Mouse (Mus musculus) C2C12 (cell line): Measurements from ENCODE around the gene 1700069L16Rik. TPM values are rescaled to one million over a fixed set of nuclear protein-coding genes. Genes with fewer than 3 reads are reported as not detected.

Source experiments
- H3K27me3 ChIP-seq: one replicate; pipeline ENCODE4 v1.6.1; 2011; ENCODE audit not compliant: control insufficient read depth, insufficient read depth, insufficient read length
- H3K36me3 ChIP-seq: one replicate; pipeline ENCODE4 v1.6.1; 2011; ENCODE audit not compliant: control insufficient read depth, insufficient read depth
- H3K4me3 ChIP-seq: one replicate; pipeline ENCODE4 v1.5.1; 2011; ENCODE audit warnings: mild to moderate bottlenecking, control low read depth; ENCODE audit not compliant: poor library complexity, insufficient read depth, severe bottlenecking
- H3K79me2 ChIP-seq: one replicate; pipeline ENCODE4 v1.6.1; 2011; ENCODE audit not compliant: control insufficient read depth, insufficient read depth
- H3K79me3 ChIP-seq: one replicate; pipeline ENCODE4 v1.6.1; 2011; ENCODE audit warnings: low read depth, control low read depth
- H3ac ChIP-seq: one replicate; pipeline ENCODE3; 2011; ENCODE audit warnings: low read depth; ENCODE audit not compliant: control insufficient read depth, insufficient read length
- CEBPB ChIP-seq: IDR thresholded peaks from one replicate; pipeline ENCODE4 v1.6.1; 2011; ENCODE audit warnings: low read depth, mild to moderate bottlenecking, control low read depth, moderate library complexity
- CTCF ChIP-seq: IDR thresholded peaks from one replicate; pipeline ENCODE4 v1.5.1; 2011; ENCODE audit not compliant: control insufficient read depth, insufficient read depth, insufficient read length
- FOSL1 ChIP-seq: IDR thresholded peaks from one replicate; pipeline ENCODE4 v1.8.0; 2011; ENCODE audit warnings: mild to moderate bottlenecking, low read length; ENCODE audit not compliant: poor library complexity, insufficient read depth, severe bottlenecking
- MAX ChIP-seq: IDR thresholded peaks from one replicate; pipeline ENCODE4 v1.6.1; 2011; ENCODE audit warnings: mild to moderate bottlenecking, control low read depth
- MYOD1 ChIP-seq: IDR thresholded peaks from one replicate; pipeline ENCODE4 v1.6.1; 2011; ENCODE audit warnings: low read depth; ENCODE audit not compliant: control insufficient read depth, insufficient read length
- MYOG ChIP-seq: IDR thresholded peaks from one replicate; pipeline ENCODE4 v1.6.1; 2011; ENCODE audit not compliant: control insufficient read depth, insufficient read length; ENCODE audit errors: extremely low read depth
- USF1 ChIP-seq: IDR thresholded peaks from one replicate; pipeline ENCODE4 v1.6.1; 2011; ENCODE audit warnings: low read depth, mild to moderate bottlenecking, control low read depth, moderate library complexity
- polyA plus RNA-seq: library from polyadenylated mRNA; unstranded; fragments of >200 nt; fragmentation: generic; extraction: Trizol; gene quantifications from one replicate; pipeline ENCODE4 v1.2.1, GENCODE M21; 2012; ENCODE audit warnings: missing spikeins

The 1700069L16Rik gene
- polyA plus RNA-seq, 1 experiment: not detected

DNA sequence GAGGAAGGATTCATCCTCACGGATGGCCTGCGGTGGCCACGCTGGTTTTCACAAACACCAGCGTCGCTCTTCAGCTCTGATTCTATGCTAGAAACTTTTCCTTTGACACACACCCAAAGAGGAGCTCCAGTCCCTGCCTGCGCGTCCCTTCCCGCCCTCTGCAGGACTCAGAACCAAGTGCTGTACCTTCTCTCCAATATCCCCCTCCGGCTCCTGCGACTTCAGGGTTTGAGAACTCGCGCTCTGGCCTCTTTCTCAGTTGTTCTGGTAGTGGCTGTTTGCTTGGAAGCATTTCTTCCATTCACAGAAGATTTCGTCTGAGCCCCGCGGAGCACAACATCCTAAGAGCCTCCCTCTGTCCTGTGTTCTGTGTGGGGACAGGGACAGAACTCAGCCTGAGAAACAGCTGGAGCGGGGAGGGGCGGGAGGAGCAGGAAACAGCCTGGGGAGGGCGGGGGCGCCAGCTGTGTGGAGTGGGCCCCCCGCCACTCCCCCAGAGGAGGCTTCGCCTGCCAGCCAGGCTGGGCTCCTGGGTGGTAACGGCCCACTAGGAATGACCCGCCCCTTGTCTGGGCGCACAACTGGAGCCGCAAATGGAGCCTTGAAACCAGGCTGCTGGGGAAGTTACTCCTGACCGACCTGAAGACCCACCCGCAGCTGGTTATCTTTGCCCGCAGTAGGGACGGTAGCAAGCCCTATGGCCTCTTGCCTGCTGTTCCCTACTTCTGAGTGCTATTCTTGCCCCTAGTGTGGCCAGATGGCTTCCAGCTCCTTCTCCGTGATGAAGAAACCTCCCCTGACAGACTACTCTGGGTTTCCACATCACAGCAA is 74.3 kb downstream of the 1700069L16Rik start, which contains the start of gene Cmklr1:
Cmklr1 (minus strand) TSS at position 392 of the 831 bp plus-strand sequence.
- no peaks in the 10 kb centered on the region for H3K79me2 ChIP-seq
- TF ChIP-seq CTCF (no peak), FOSL1 (no peak), MAX (no peak), CEBPB (no peak), MYOD1 (no peak), MYOG (no peak), USF1 (no peak)
- peaks cover 3% of the 10 kb centered on the region for H3K27me3 ChIP-seq
- no peak within 1 kb of the TSS for H3ac ChIP-seq
- H3K36me3 ChIP-seq: no peaks in the 10 kb centered on the region
- H3K79me3 ChIP-seq: no peaks in the 10 kb centered on the region
- no peak within 1 kb of the TSS for H3K4me3 ChIP-seq

- Histone ChIP-seq H3K79me3 (no peaks in the 10 kb centered on the region), H3K79me2 (no peaks in the 10 kb centered on the region), H3ac (no peak overlapping the region), H3K36me3 (no peaks in the 10 kb centered on the region), H3K27me3 (peaks cover 3% of the 10 kb centered on the region), H3K4me3 (no peak overlapping the region)
- no peak for TF ChIP-seq MYOD1
- no peak for TF ChIP-seq MAX
- TF ChIP-seq CTCF: no peak
- no peak for TF ChIP-seq CEBPB
- no peak for TF ChIP-seq USF1
- TF ChIP-seq FOSL1: no peak
- no peak for TF ChIP-seq MYOG
Observed at GRCm38 (mm10) chr5:113648647-113649211, 75.8 kb downstream of the 1700069L16Rik start.

DNA sequence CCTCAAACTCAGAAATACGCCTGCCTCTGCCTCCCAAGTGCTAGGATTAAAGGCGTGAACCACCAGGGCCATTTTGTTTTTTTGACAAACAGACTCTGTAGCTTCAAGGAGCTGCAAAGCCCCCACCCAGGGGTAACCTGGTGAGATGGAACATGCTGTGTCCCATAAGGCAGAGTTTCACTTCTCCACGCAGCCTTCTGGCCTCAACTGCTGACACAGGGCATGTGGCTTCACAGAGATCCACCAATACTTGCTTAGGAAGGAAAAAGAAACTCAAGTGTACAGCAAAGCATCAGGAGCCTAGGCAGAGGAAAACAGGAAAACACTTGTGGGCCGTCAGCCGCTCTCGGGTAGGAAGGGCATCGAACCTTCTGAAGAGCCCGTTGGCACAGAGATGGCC is 77.4 kb downstream of the 1700069L16Rik start:
- Histone ChIP-seq H3ac (no peak overlapping the region), H3K27me3 (peaks cover 3% of the 10 kb centered on the region), H3K4me3 (no peak overlapping the region), H3K36me3 (no peaks in the 10 kb centered on the region), H3K79me3 (no peaks in the 10 kb centered on the region), H3K79me2 (no peaks in the 10 kb centered on the region)
- TF ChIP-seq MYOD1 (no peak), MYOG (no peak), CEBPB (no peak), CTCF (no peak), USF1 (no peak), MAX (no peak), FOSL1 (no peak)

DNA sequence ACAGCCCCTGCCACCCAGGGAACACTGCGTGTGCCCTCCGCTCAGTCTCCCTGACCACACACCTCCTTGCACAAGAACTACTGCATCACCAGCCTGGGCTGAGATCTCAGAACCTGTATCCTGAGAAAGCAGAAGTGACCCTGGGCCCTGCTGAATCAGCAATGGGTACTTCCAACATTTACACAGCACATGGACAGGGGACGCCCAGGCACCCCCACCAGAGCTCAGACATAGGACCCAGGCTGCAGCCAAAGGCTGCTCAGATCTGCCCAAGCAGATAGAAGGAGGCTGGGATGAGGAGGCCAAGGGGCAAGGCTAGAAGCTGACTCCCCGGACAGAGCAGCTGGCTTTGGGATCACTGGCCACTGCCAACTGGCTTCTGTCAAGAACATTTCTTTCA is 80.1 kb downstream of the 1700069L16Rik start:
- no peaks in the 10 kb centered on the region for H3K79me3 ChIP-seq
- H3K79me2 ChIP-seq: no peaks in the 10 kb centered on the region
- no peaks in the 10 kb centered on the region for H3K27me3 ChIP-seq
- H3ac ChIP-seq: no peak overlapping the region
- TF ChIP-seq CEBPB (no peak), MYOG (no peak), MAX (no peak), USF1 (no peak), MYOD1 (no peak), CTCF (no peak), FOSL1 (no peak)
- H3K4me3 ChIP-seq: no peak overlapping the region
- H3K36me3 ChIP-seq: no peaks in the 10 kb centered on the region

DNA sequence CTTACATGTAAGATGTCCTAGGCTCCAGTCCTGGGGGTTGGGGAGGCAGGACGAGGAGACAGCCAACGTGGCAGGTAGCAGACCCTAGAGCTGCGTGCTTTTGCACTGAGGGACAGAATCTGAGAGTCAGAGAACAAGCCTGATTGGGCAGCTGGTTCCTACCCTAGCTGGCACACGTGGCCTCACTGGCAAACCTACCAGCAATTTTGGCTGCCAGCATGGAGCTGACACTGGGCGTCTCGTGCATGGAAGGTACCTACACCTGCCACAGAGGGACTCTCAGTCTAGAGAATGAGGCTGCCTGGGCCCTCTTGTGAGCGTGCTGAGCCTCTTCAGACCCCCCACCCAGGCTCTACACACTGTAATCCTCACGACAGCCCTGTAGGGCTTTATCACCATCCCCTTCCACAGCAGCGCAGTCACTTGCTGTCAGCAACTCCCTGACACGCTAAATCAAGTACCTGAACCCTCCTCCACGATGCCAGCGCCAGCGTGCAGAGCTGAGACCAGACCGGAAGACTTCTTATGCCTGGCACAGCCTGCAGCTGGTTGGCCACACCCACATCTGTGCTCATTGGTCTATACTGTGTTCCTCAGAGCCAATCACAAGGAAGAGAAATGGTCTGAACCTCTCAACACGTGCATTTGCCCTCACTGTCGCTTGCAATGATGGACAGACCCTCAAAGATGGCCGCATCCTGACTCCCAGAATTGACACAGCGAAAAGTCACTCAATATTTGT is 81.3 kb downstream of the 1700069L16Rik start:
- Histone ChIP-seq H3K27me3 (no peaks in the 10 kb centered on the region), H3K4me3 (no peak overlapping the region), H3K36me3 (no peaks in the 10 kb centered on the region), H3ac (no peak overlapping the region), H3K79me2 (no peaks in the 10 kb centered on the region), H3K79me3 (no peaks in the 10 kb centered on the region)
- TF ChIP-seq MYOD1 (no peak), MYOG (no peak), FOSL1 (no peak), CTCF (no peak), MAX (no peak), USF1 (no peak), CEBPB (no peak)

Other genes starting within 250 kb of the 1700069L16Rik start
- gene Wscd2, start 234.4 kb downstream of the 1700069L16Rik start, polyA plus RNA-seq: not detected
- gene Cmklr1, start 74.3 kb downstream of the 1700069L16Rik start, polyA plus RNA-seq: 1.2 TPM
- 2.6 TPM for gene Ficd, start 11.0 kb upstream of the 1700069L16Rik start, polyA plus RNA-seq
- 53.4 TPM for gene Sart3, start 47.7 kb upstream of the 1700069L16Rik start, polyA plus RNA-seq
- 119 TPM for gene Iscu, start 48.0 kb upstream of the 1700069L16Rik start, polyA plus RNA-seq
- gene Tmem119, start 75.7 kb upstream of the 1700069L16Rik start, polyA plus RNA-seq: 127 TPM
- 0.06 TPM for gene Selplg, start 107.9 kb upstream of the 1700069L16Rik start, polyA plus RNA-seq
- 156 TPM for gene Coro1c, start 184.0 kb upstream of the 1700069L16Rik start, polyA plus RNA-seq